Mouse (Mus musculus) intestine, embryonic 14.5 days (tissue): ENCODE measurements around the gene Smad3. TPM values are rescaled to one million over a fixed set of nuclear protein-coding genes. Genes with fewer than 3 reads are reported as not detected.

Source experiments
- ATAC-seq: fragments of 200-750 bp; cut with Nextera tagmentation; replicated peaks from 2 replicates; pipeline ENCODE4 v1.8.0; 2017; ENCODE audit warnings: low read depth, moderate number of reproducible peaks, moderate TSS enrichment, moderate library complexity; ENCODE audit not compliant: low FRiP score, low TSS enrichment
- DNase-seq: peaks from one replicate; pipeline ENCODE4 v3.0.0-alpha.2; 2018; ENCODE audit warnings: low spot score
- H3K27ac ChIP-seq: fragments of 300-500 bp; sonication (generic); 2 replicates; pipeline ENCODE4 v1.5.1; 2014; ENCODE audit warnings: low read depth, mild to moderate bottlenecking, control low read depth
- H3K27me3 ChIP-seq: fragments of 300-500 bp; sonication (generic); replicated peaks from 2 replicates; pipeline ENCODE4 v1.6.1; 2014; ENCODE audit warnings: low read length, control low read depth; ENCODE audit not compliant: control insufficient read depth, insufficient read depth
- H3K36me3 ChIP-seq: fragments of 300-500 bp; sonication (generic); 2 replicates; pipeline ENCODE4 v1.6.1; 2014; ENCODE audit warnings: low read length, control low read depth; ENCODE audit not compliant: control insufficient read depth, insufficient read depth
- H3K4me1 ChIP-seq: fragments of 300-500 bp; sonication (generic); replicated peaks from 2 replicates; pipeline ENCODE4 v1.6.1; 2014; ENCODE audit warnings: low read length, control low read depth, mixed read lengths; ENCODE audit not compliant: control insufficient read depth, insufficient read depth
- H3K4me2 ChIP-seq: fragments of 300-500 bp; sonication (generic); 2 replicates; pipeline ENCODE4 v1.6.1; 2014; ENCODE audit warnings: low read length
- H3K4me3 ChIP-seq: fragments of 300-500 bp; sonication (generic); 2 replicates; pipeline ENCODE4 v1.5.1; 2014; ENCODE audit warnings: low read depth, low read length, control low read depth, mixed read lengths
- H3K9ac ChIP-seq: fragments of 300-500 bp; sonication (generic); 2 replicates; pipeline ENCODE4 v1.6.1; 2014; ENCODE audit warnings: mild to moderate bottlenecking, low read length
- H3K9me3 ChIP-seq: fragments of 300-500 bp; sonication (generic); 2 replicates; pipeline ENCODE4 v1.6.1; 2016; ENCODE audit warnings: low read length, control low read depth; ENCODE audit not compliant: control insufficient read depth
- WGBS: fragments of 180-500 bp; shearing (Covaris S2); extraction: QIAGEN DNeasy Blood & Tissue Kit; methylation state at CpG from one replicate; pipeline ENCODE4 v1.1.7; 2014; 5-methylcytosine and 5-hydroxymethylcytosine counted together
- polyA plus RNA-seq: library from polyadenylated mRNA; unstranded; fragments of >200 nt; fragmentation: Nextera tagmentation; extraction: Ambion mirVana; gene quantifications from 2 replicates; pipeline ENCODE4 v1.2.1, GENCODE M21; 2014

Gene Smad3
- polyA plus RNA-seq, 1 experiment from 2014 or later, result 12.7 TPM

- peaks cover 27% of the 10 kb centered on the region for H3K4me1 ChIP-seq
- no peak overlapping the region for H3K27ac ChIP-seq
- H3K4me2 ChIP-seq, result no peak overlapping the region
- H3K9me3 ChIP-seq, result no peaks in the 10 kb centered on the region
- H3K4me3 ChIP-seq, result no peak overlapping the region
- no peak overlapping the region for H3K9ac ChIP-seq
- DNase-seq (no peak), ATAC-seq (no peak)
- no peaks in the 10 kb centered on the region for H3K27me3 ChIP-seq
- 0 out of 2 replicates have a peak, but pooled peaks cover 6% of the 10 kb centered on the region for H3K36me3 ChIP-seq
- 87% methylated on average over 9 of the region's 9 CpGs for WGBS
Measured at GRCm38 (mm10) chr9:63722918-63723317, 34.9 kb downstream of the Smad3 start.

- 84% methylated on average over 7 of the region's 7 CpGs for WGBS
- ATAC-seq, result no peak
- Histone ChIP-seq H3K9ac (no peak overlapping the region), H3K27me3 (no peaks in the 10 kb centered on the region), H3K9me3 (no peaks in the 10 kb centered on the region), H3K4me3 (no peak overlapping the region), H3K27ac (no peak overlapping the region), H3K4me1 (peaks cover 27% of the 10 kb centered on the region), H3K4me2 (no peak overlapping the region), H3K36me3 (0 out of 2 replicates have a peak, but pooled peaks cover 6% of the 10 kb centered on the region)
- DNase-seq, result no peak
Measured at GRCm38 (mm10) chr9:63722350-63722749, 35.4 kb downstream of the Smad3 start.

- Histone ChIP-seq H3K27ac (peak overlapping the region; percentile 36; the same call in 1 of the 2 replicates), H3K9me3 (no peaks in the 10 kb centered on the region), H3K27me3 (no peaks in the 10 kb centered on the region), H3K4me1 (peaks cover 26% of the 10 kb centered on the region), H3K9ac (no peak overlapping the region), H3K4me3 (no peak overlapping the region), H3K4me2 (no peak overlapping the region), H3K36me3 (0 out of 2 replicates have a peak, but pooled peaks cover 6% of the 10 kb centered on the region)
- no peak for ATAC-seq
- 84% methylated on average over 9 of the region's 9 CpGs for WGBS
- DNase-seq, result no peak
Measured at GRCm38 (mm10) chr9:63721573-63722275, 36.1 kb downstream of the Smad3 start.

- ATAC-seq, result no peak
- DNase-seq, result no peak
- peaks cover 27% of the 10 kb centered on the region for H3K4me1 ChIP-seq
- H3K4me2 ChIP-seq, result no peak overlapping the region
- no peak overlapping the region for H3K9ac ChIP-seq
- WGBS, result 44% methylated on average over 6 of the region's 6 CpGs
- no peaks in the 10 kb centered on the region for H3K27me3 ChIP-seq
- H3K36me3 ChIP-seq, result 0 out of 2 replicates have a peak, but pooled peaks cover 6% of the 10 kb centered on the region
- H3K27ac ChIP-seq, result peak overlapping the region; percentile 36; the same call in 1 of the 2 replicates
- no peak overlapping the region for H3K4me3 ChIP-seq
- H3K9me3 ChIP-seq, result no peaks in the 10 kb centered on the region
Measured at GRCm38 (mm10) chr9:63720715-63721114, 37.1 kb downstream of the Smad3 start.

- no peak for ATAC-seq
- 0 out of 2 replicates have a peak, but pooled peaks cover 2% of the 10 kb centered on the region for H3K36me3 ChIP-seq
- no peak for DNase-seq
- peaks cover 35% of the 10 kb centered on the region for H3K4me1 ChIP-seq
- no peaks in the 10 kb centered on the region for H3K27me3 ChIP-seq
- no peak overlapping the region for H3K9ac ChIP-seq
- WGBS, result 72% methylated on average over 16 of the region's 16 CpGs
- no peak overlapping the region for H3K4me3 ChIP-seq
- H3K27ac ChIP-seq, result no peak overlapping the region
- no peaks in the 10 kb centered on the region for H3K9me3 ChIP-seq
- no peak overlapping the region for H3K4me2 ChIP-seq
Measured at GRCm38 (mm10) chr9:63719770-63720440, 37.9 kb downstream of the Smad3 start.

- H3K36me3 ChIP-seq, result no peaks in the 10 kb centered on the region
- no peak for ATAC-seq
- no peak overlapping the region for H3K27ac ChIP-seq
- DNase-seq, result no peak
- H3K9ac ChIP-seq, result no peak overlapping the region
- no peaks in the 10 kb centered on the region for H3K9me3 ChIP-seq
- H3K4me3 ChIP-seq, result no peak overlapping the region
- no peaks in the 10 kb centered on the region for H3K27me3 ChIP-seq
- no peak overlapping the region for H3K4me2 ChIP-seq
- whole genome bisulfite sequencing, result 78% methylated on average over 9 of the region's 9 CpGs
- H3K4me1 ChIP-seq, result peaks cover 36% of the 10 kb centered on the region
Measured at GRCm38 (mm10) chr9:63718735-63719358, 38.9 kb downstream of the Smad3 start.

GRCm38 (mm10) chr9:63718170-63718569 is 39.6 kb downstream of the Smad3 start:
- no peak for ATAC-seq
- H3K9me3 ChIP-seq, result no peaks in the 10 kb centered on the region
- no peak overlapping the region for H3K27ac ChIP-seq
- 77% methylated on average over 4 of the region's 4 CpGs for WGBS
- H3K4me3 ChIP-seq, result no peak overlapping the region
- no peak overlapping the region for H3K9ac ChIP-seq
- no peaks in the 10 kb centered on the region for H3K36me3 ChIP-seq
- DNase-seq, result no peak
- no peaks in the 10 kb centered on the region for H3K27me3 ChIP-seq
- peaks cover 41% of the 10 kb centered on the region for H3K4me1 ChIP-seq
- H3K4me2 ChIP-seq, result no peak overlapping the region

- H3K27me3 ChIP-seq, result no peaks in the 10 kb centered on the region
- WGBS, result 57% methylated on average over 3 of the region's 3 CpGs
- H3K9me3 ChIP-seq, result no peaks in the 10 kb centered on the region
- no peak overlapping the region for H3K27ac ChIP-seq
- no peak for ATAC-seq
- H3K36me3 ChIP-seq, result no peaks in the 10 kb centered on the region
- H3K4me1 ChIP-seq, result peaks cover 47% of the 10 kb centered on the region
- no peak overlapping the region for H3K4me3 ChIP-seq
- H3K4me2 ChIP-seq, result no peak overlapping the region
- DNase-seq, result no peak
- H3K9ac ChIP-seq, result no peak overlapping the region
Measured at GRCm38 (mm10) chr9:63717474-63718005, 40.3 kb downstream of the Smad3 start.
